Mouse (Mus musculus) forebrain, postnatal 0 days (tissue): ENCODE results near the gene Nf1. TPM values are rescaled to one million over a fixed set of nuclear protein-coding genes. Genes with fewer than 3 reads are reported as not detected.

Experiments
- ATAC-seq: fragments of 200-750 bp; cut with Nextera tagmentation; 2 replicates; pipeline ENCODE4 v1.8.0; 2017; ENCODE audit warnings: mild to moderate bottlenecking, moderate library complexity
- DNase-seq: peaks from one replicate; pipeline ENCODE4 v3.0.0-alpha.2; 2015
- H3K27ac ChIP-seq: fragments of 300-500 bp; sonication (generic); 2 replicates; pipeline ENCODE4 v1.5.1; 2014; ENCODE audit warnings: low read depth, mild to moderate bottlenecking, antibody characterized with exemption, low read length, moderate library complexity, mixed read lengths
- H3K27me3 ChIP-seq: fragments of 300-500 bp; sonication (generic); 2 replicates; pipeline ENCODE4 v1.6.1; 2014; ENCODE audit warnings: mild to moderate bottlenecking, low read length, mixed read lengths; ENCODE audit not compliant: insufficient read depth
- H3K36me3 ChIP-seq: fragments of 300-500 bp; sonication (generic); 2 replicates; pipeline ENCODE4 v1.6.1; 2014; ENCODE audit warnings: mild to moderate bottlenecking, moderate library complexity; ENCODE audit not compliant: insufficient read depth
- H3K4me1 ChIP-seq: fragments of 300-500 bp; sonication (generic); 2 replicates; pipeline ENCODE4 v1.6.1; 2014; ENCODE audit warnings: antibody characterized with exemption; ENCODE audit not compliant: insufficient read depth
- H3K4me2 ChIP-seq: fragments of 300-500 bp; sonication (generic); 2 replicates; pipeline ENCODE4 v1.6.1; 2014; ENCODE audit warnings: low read depth, mild to moderate bottlenecking, moderate library complexity
- H3K4me3 ChIP-seq: fragments of 300-500 bp; sonication (generic); 2 replicates; pipeline ENCODE4 v1.5.1; 2014; ENCODE audit warnings: low read depth, low read length, mixed read lengths
- H3K9ac ChIP-seq: fragments of 300-500 bp; sonication (generic); 2 replicates; pipeline ENCODE4 v1.6.1; 2014; ENCODE audit warnings: mild to moderate bottlenecking
- H3K9me3 ChIP-seq: fragments of 300-500 bp; sonication (generic); 2 replicates; pipeline ENCODE4 v1.6.1; 2016; ENCODE audit warnings: low read length
- CTCF ChIP-seq: sonication (generic); IDR thresholded peaks from 2 replicates; pipeline ENCODE4 v1.5.1; 2016; ENCODE audit warnings: antibody characterized with exemption, control low read depth, low read depth
- WGBS: fragments of 180-500 bp; shearing (Covaris S2); extraction: QIAGEN DNeasy Blood & Tissue Kit; methylation state at CpG from one replicate; pipeline ENCODE4 v1.1.7; 2014; 5-methylcytosine and 5-hydroxymethylcytosine counted together
- polyA plus RNA-seq: library from polyadenylated mRNA; unstranded; fragments of >200 nt; fragmentation: Nextera tagmentation; extraction: Ambion mirVana; gene quantifications from 2 replicates; pipeline ENCODE4 v1.2.1, GENCODE M21; 2015
- total RNA-seq: library from RNA; depleted of rRNA; stranded (reverse); fragments of >200 nt; gene quantifications from 2 replicates; pipeline ENCODE4 v1.2.3, GENCODE M21; 2014

Nf1 gene
- total and polyA plus RNA-seq, 2 experiments from 2014 or later = 5.5 to 72.6 TPM

DNA sequence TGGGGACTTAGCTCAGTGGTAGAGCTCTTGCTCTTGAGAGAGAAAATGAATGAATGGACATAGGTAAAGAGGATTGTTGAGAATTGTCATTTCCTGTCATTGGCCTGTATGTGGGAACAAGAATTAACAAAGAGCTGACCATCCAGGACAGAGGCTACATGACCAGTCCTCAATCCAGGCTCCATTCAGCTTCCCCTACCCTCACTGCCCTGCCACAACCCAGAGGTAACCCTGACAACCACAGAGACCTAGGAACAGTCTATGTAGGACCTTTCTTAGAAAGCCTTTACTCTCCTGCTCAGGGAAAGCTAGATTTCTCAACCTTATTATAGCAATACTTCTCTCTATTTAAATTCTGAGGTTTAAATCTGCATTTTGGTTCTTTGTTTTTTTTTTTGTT lies 181.3 kb downstream of the Nf1 start:
- Histone ChIP-seq H3K9ac (no peak overlapping the region), H3K27ac (no peak overlapping the region), H3K4me2 (no peak overlapping the region), H3K4me3 (no peak overlapping the region), H3K9me3 (no peaks in the 10 kb centered on the region), H3K36me3 (no peaks in the 10 kb centered on the region), H3K27me3 (no peaks in the 10 kb centered on the region), H3K4me1 (no peaks in the 10 kb centered on the region)
- DNase-seq (no peak), ATAC-seq (no peak)
- no peak for TF ChIP-seq CTCF

DNA sequence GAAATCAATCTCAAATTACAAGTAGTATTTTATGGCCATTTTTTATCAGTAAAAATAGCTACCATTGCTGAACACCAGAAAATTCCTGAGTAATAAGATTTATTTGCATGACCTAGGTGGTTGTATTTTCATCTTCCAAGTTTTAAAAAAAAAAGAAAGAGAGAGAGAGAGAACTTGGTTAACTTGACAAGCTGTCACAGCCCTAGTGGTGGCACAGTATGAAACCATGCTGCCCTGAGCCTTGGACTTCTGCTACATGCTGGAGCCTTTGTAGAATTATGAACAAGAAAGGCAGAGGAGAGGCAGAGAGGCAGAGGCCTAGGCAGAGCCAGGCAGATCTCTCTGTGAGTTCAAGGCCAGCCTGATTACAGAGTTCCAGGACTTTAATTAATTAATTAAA lies 182.4 kb downstream of the Nf1 start:
- Histone ChIP-seq H3K4me3 (no peak overlapping the region), H3K9ac (no peak overlapping the region), H3K4me2 (no peak overlapping the region), H3K27ac (no peak overlapping the region), H3K36me3 (no peaks in the 10 kb centered on the region), H3K27me3 (no peaks in the 10 kb centered on the region), H3K9me3 (no peaks in the 10 kb centered on the region), H3K4me1 (no peaks in the 10 kb centered on the region)
- DNase-seq (no peak), ATAC-seq (no peak)
- no peak for TF ChIP-seq CTCF

DNA sequence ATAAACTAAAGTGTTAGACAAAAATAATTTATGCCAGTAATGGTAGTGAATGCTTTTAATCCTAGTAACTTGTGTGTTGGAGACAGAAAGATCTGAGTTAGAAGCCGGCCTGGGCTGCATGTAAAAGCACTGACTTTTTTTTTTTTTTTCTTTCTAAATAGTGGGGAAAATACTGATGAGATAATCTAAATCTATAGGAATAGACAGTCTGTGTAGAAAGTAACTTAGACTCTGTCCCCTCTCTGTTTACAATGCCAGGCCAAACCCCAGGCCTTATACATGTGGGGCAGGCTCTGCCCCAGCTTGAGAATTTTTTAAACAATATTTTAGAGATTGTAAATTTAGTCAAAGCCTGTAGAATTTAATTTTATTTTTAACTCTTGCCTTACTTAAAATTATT lies 183.5 kb downstream of the Nf1 start:
- H3K36me3 ChIP-seq = no peaks in the 10 kb centered on the region
- no peaks in the 10 kb centered on the region for H3K4me1 ChIP-seq
- no peak overlapping the region for H3K4me2 ChIP-seq
- no peak overlapping the region for H3K9ac ChIP-seq
- TF ChIP-seq CTCF = no peak
- H3K4me3 ChIP-seq = no peak overlapping the region
- 83% methylated on average over 1 of the region's 1 CpGs for WGBS
- no peaks in the 10 kb centered on the region for H3K9me3 ChIP-seq
- DNase-seq (no peak), ATAC-seq (no peak)
- no peak overlapping the region for H3K27ac ChIP-seq
- H3K27me3 ChIP-seq = no peaks in the 10 kb centered on the region

DNA sequence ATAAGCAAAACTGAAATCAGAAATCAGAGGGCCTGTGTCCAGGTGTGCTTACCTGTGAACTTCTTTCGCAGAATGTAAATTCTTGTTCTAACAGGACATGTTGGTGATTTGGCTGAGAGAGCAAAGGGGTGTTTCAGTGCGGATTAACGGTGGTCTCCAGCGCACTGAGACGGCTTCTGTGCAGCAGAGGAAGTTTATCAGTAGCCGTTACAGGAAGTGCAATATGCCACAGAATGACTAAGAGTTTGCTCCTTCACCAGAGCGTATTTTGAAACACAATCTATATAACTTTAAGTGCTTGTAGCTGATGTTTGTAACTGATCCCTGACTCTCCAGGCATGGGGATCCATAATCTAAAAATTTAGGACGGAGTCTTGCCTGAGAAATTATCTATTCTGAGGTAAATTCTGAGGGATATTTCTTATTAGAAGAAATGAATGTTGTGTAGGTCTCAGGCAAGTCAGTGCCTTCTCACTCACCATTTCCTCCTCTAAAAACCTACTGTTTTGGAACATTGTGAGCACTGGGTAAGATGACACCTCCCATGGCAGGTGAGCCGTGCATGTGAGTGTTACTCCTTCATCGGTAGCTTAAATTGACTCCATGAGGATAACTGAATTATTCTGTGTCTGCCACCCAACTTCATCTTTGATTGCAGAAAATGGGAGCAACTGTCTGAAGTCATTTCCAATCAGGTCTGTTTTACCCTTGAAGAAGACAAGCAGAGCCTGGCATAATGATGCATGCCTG lies 184.2 kb downstream of the Nf1 start, which contains the start of gene Evi2b:
Gene Evi2b (minus strand): TSS at position 203 of the 750 bp plus-strand sequence.
- DNase-seq (no peak), ATAC-seq (no peak)
- H3K9ac ChIP-seq = no peak within 1 kb of the TSS
- H3K9me3 ChIP-seq = no peaks in the 10 kb centered on the region
- no peaks in the 10 kb centered on the region for H3K36me3 ChIP-seq
- H3K27me3 ChIP-seq = no peaks in the 10 kb centered on the region
- H3K4me2 ChIP-seq = no peak within 1 kb of the TSS
- no peaks in the 10 kb centered on the region for H3K4me1 ChIP-seq
- H3K27ac ChIP-seq = no peak within 1 kb of the TSS
- no peak within 1 kb of the TSS for H3K4me3 ChIP-seq
- 89% methylated on average over 10 of the region's 10 CpGs for WGBS
- TF ChIP-seq CTCF = no peak

DNA sequence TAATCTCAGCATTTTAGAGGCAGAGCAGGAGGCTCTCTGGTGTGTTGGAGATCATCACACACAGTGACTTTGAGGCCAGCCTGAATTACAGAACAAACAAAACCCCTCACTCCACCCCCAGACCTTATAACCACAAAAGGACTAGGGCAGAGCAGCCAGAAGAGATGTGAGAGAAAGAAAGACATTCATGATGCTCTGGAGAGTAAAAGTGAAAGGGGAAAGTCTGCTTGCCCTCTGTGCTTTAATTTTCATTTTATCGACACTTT lies 184.8 kb downstream of the Nf1 start:
- ATAC-seq = no peak
- Histone ChIP-seq H3K9ac (no peak overlapping the region), H3K4me3 (no peak overlapping the region), H3K9me3 (no peaks in the 10 kb centered on the region), H3K4me1 (no peaks in the 10 kb centered on the region), H3K27ac (no peak overlapping the region), H3K4me2 (no peak overlapping the region), H3K36me3 (no peaks in the 10 kb centered on the region), H3K27me3 (no peaks in the 10 kb centered on the region)
- 91% methylated on average over 1 of the region's 1 CpGs for WGBS
- TF ChIP-seq CTCF = no peak
- DNase-seq = no peak

DNA sequence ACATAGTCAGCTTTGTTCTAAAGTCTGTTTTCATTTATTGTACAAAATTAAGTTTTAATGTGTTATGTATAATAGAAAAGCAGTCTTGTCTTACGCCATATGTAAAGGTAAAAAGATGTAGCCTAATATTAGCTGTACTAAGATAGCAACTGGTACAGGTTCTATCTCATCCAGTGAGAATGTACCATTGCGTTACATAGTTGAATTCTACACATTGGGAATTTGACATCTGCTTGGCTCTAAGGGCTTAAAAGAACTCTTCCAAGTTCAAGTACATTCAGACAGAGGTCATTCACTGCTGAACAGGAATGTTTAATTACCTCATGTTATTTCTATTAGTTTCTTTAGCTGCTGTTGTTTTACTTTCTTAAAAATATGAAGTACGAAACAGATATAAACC lies 187.1 kb downstream of the Nf1 start:
- ATAC-seq (no peak), DNase-seq (no peak)
- Histone ChIP-seq H3K36me3 (no peaks in the 10 kb centered on the region), H3K9ac (no peak overlapping the region), H3K4me3 (no peak overlapping the region), H3K27ac (no peak overlapping the region), H3K4me1 (no peaks in the 10 kb centered on the region), H3K27me3 (no peaks in the 10 kb centered on the region), H3K4me2 (no peak overlapping the region), H3K9me3 (no peaks in the 10 kb centered on the region)
- 86% methylated on average over 3 of the region's 3 CpGs for WGBS
- TF ChIP-seq CTCF = no peak

DNA sequence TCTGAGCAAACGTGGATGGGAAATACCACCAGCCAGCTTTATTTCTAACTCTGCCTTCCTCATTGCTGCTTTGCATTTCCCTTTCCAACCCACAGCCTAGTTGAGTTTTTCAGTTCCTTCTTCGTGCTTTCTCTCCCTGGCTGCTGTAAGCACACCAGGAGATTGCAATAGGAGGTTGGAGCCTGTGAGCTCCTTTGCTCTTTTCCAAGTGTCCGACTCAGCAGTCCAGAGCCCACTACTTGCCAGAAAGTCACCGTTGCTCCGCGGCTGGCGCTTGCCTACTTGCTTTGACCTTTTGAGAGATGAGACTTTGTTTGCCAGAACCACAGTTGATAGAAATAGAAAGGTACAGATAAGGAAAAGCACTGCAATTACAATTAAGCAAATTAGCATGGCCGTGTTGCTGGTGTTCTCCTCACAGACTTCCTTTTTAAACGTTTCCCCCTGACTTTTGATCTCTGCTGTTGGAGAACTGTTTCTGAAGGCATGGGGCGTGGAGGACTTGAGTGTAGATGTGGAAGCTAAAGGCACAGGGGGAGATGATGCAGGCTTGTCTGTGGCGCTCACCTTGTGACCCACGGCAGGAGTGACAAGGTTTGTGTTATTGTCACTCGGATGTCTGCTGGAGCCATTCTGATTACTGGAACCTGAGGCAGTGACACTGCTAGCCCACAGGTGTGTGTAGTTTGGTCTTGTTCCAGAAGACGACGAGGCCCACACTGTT lies 187.7 kb downstream of the Nf1 start:
- no peak overlapping the region for H3K4me3 ChIP-seq
- no peak overlapping the region for H3K9ac ChIP-seq
- no peak for DNase-seq
- H3K27ac ChIP-seq = peak overlapping the region; percentile 57; the same call in 1 of the 2 replicates
- WGBS = 81% methylated on average over 15 of the region's 15 CpGs
- no peak for TF ChIP-seq CTCF
- H3K4me1 ChIP-seq = no peaks in the 10 kb centered on the region
- H3K27me3 ChIP-seq = no peaks in the 10 kb centered on the region
- H3K36me3 ChIP-seq = no peaks in the 10 kb centered on the region
- H3K9me3 ChIP-seq = no peaks in the 10 kb centered on the region
- H3K4me2 ChIP-seq = no peak overlapping the region
- no peak for ATAC-seq
